Mouse (Mus musculus): ENCODE measurements around the gene Krtap16-3. TPM values are rescaled to one million over a fixed set of nuclear protein-coding genes. Genes with fewer than 3 reads are reported as not detected.

The Krtap16-3 gene
- total RNA-seq (2021): not detected

DNA sequence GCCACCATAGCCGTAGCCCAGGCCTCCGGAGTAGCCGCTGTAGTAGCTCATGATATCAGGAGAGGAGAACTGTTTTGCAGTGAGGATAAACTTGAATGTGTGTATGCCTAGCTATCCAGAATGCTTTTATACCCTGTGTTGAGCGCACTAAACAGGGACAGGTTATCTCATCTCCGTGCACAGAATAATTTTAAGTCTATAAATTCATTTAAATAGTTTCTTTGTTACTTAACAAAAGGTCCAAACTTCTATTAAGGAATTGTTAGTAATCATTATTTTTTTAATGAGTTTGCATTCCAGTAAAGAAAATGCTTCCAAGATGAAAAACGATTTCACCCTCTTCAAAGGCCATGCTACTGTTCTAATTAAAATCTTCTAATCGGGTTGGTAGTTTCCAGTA is at the start of gene Krtap16-3:
Gene Krtap16-3, minus strand, starts transcription at position 101 of the 400 bp plus-strand sequence.
- no peak for DNase-seq

DNA sequence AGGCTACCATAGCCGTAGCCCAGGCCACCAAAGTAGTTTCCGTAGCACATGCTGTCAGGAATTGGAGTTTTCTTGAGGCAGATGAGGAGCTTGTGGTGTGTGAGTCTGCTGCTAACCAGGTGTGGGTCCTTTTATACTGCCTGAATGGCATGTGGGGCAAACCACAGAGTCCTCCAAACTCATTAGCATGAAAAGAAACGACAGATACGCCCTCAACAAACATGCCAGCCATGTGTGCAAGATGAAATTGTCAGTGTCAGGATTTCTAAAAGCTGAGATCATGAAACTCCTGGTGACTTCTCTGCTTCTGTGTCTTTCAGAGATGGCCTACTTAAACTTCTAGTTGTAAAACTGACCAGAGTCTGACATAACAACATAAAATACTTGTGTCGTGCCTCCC is 48.0 kb upstream of the Krtap16-3 start, which contains the start of gene Krtap22-2:
Gene Krtap22-2, minus strand, starts transcription at position 101 of the 400 bp plus-strand sequence.
- DNase-seq: no peak

DNA sequence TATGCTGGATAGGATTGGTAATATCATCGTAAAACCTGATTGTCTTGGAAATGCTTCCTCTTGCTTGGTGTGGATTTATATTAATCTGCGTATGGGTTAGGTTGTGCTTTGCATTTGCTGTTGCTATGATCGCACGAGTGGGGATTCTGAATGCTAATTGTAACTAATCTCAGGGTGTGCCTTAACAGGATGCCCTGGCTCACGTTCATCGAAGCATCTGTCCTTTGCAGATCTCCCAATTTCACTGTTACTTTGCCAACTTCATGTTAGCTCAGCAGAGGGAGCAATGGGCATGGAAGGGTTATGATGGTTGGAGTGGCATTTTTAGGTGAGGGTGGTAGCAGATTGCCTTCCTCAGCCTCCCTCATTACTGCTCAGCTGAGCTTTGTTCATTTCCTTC is 21.6 kb downstream of the Krtap16-3 start:
- DNase-seq: no peak

DNA sequence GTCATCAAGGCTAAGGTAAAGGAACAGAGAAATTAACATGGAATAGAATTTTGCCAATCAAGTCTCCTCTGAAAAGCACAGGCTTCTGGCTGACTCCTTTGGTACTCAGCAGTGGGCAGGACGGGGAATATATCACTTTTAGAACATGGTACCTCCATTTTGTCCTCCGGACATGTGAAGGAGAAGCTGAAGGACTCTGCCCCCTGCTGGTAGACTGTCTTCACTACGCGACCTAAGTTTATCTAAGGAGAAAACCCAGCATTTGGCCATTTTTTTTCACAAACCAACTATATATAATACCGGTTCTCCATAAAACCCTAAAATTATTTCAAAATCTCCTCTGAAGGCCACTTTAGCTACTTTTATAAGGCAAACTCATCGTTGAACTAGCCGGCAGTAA is 24.4 kb downstream of the Krtap16-3 start:
- DNase-seq: no peak

DNA sequence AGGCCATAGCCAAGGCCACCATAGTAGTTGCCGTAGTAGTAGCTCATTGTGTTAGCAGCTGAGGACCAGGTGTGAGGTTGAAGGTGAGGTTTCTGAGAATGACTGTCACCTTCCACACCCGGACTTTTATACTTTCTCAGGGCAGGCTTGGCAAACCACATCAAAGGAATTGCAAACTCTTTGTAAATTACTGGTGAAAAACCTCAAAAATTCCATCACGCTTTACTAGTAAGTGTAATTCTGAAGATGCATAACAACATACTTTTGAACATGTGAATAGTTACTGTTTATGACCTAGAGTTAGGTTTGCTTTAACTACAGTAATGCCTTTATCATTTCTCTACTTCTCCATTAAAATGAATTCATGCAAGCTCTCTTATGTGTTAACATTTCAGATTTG is 30.5 kb downstream of the Krtap16-3 start, which contains the start of gene Krtap19-9b:
Gene Krtap19-9b, minus strand, starts transcription at position 101 of the 400 bp plus-strand sequence.
- no peak for DNase-seq

Other genes with a start within 250 kb of the Krtap16-3 start
- not detected for gene Krtap13-1, start 234.0 kb downstream of the Krtap16-3 start, total RNA-seq (2021)
- not detected for gene Krtap13, start 211.2 kb downstream of the Krtap16-3 start, total RNA-seq (2021)
- not detected for gene 2310034C09Rik, start 204.0 kb downstream of the Krtap16-3 start, total RNA-seq (2021)
- not detected for gene 2310057N15Rik, start 188.7 kb downstream of the Krtap16-3 start, total RNA-seq (2021)
- not detected for gene Gm5965, start 185.0 kb downstream of the Krtap16-3 start, total RNA-seq (2021)
- not detected for gene Gm20741, start 150.7 kb downstream of the Krtap16-3 start, total RNA-seq (2021)
- gene Krtap15, start 142.7 kb downstream of the Krtap16-3 start, total RNA-seq (2021): not detected
- gene Krtap14, start 136.7 kb downstream of the Krtap16-3 start, total RNA-seq (2021): not detected
- not detected for gene Krtap19-1, start 93.5 kb downstream of the Krtap16-3 start, total RNA-seq (2021)
- not detected for gene Krtap19-2, start 88.6 kb downstream of the Krtap16-3 start, total RNA-seq (2021)
- not detected for gene Krtap19-3, start 84.8 kb downstream of the Krtap16-3 start, total RNA-seq (2021)
- gene Krtap19-4, start 77.8 kb downstream of the Krtap16-3 start, total RNA-seq (2021): not detected
- gene Krtap19-5, start 66.4 kb downstream of the Krtap16-3 start, total RNA-seq (2021): not detected
- not detected for gene Krtap19-9b, start 30.6 kb downstream of the Krtap16-3 start, total RNA-seq (2021)
- gene Krtap22-2, start 47.9 kb upstream of the Krtap16-3 start, total RNA-seq (2021): not detected
- gene Gm10229, start 52.4 kb upstream of the Krtap16-3 start, total RNA-seq (2021): not detected
- gene Krtap6-1, start 68.8 kb upstream of the Krtap16-3 start, total RNA-seq (2021): not detected
- gene Gm10228, start 78.6 kb upstream of the Krtap16-3 start, total RNA-seq (2021): not detected
- not detected for gene Krtap6-5, start 85.0 kb upstream of the Krtap16-3 start, total RNA-seq (2021)
- gene 1110025L11Rik, start 101.1 kb upstream of the Krtap16-3 start, total RNA-seq (2021): not detected
- gene Krtap6-3, start 121.1 kb upstream of the Krtap16-3 start, total RNA-seq (2021): not detected
- not detected for gene Gm6358, start 178.0 kb upstream of the Krtap16-3 start, total RNA-seq (2021)
- not detected for gene Gm10061, start 188.2 kb upstream of the Krtap16-3 start, total RNA-seq (2021)
- gene Gm9789, start 195.1 kb upstream of the Krtap16-3 start, total RNA-seq (2021): not detected
- not detected for gene Gm7735, start 206.6 kb upstream of the Krtap16-3 start, total RNA-seq (2021)
- not detected for gene 1110057P08Rik, start 211.9 kb upstream of the Krtap16-3 start, total RNA-seq (2021)
- not detected for gene Krtap20-2, start 243.0 kb upstream of the Krtap16-3 start, total RNA-seq (2021)

Data from heart, postnatal 4 days (tissue).